In genomic region chr14:60735848-60736547, GRCm38 (mm10) we compare ENCODE assay signal across 8 mouse cellular contexts. TPM values are rescaled to one million over a fixed set of nuclear protein-coding genes. Genes with fewer than 3 reads are reported as not detected.
DNase-seq lines count a peak whose midpoint lies in the region; ATAC-seq and TF ChIP-seq lines count a peak whose summit lies in the region.

No protein-coding gene starts in this region.

- peaks cover 12% of the 10 kb centered on the region for H3K4me1 ChIP-seq in lung, embryonic 14.5 days (ENCODE audit: insufficient read depth)
- peaks cover 23% of the 10 kb centered on the region for H3K4me1 ChIP-seq in forebrain, embryonic 11.5 days (replicated peaks; ENCODE audit: control insufficient read depth, insufficient read depth, low read length)
- H3K4me1 ChIP-seq in limb, embryonic 14.5 days (ENCODE audit: control insufficient read depth, insufficient read depth, low read length), result peaks cover 40% of the 10 kb centered on the region

- no peak for TF ChIP-seq CTCF in lung, embryonic 14.5 days (IDR thresholded peaks at IDR 0.05; ENCODE audit: low read depth)

- H3K9ac ChIP-seq in lung, embryonic 14.5 days, result no peak overlapping the region
- peak overlapping the region; percentile 1; the same call in 1 of the 2 replicates for H3K9ac ChIP-seq in forebrain, embryonic 11.5 days (ENCODE audit: low read length)
- H3K9ac ChIP-seq in limb, embryonic 14.5 days (ENCODE audit: low read depth, low read length, severe bottlenecking), result no peak overlapping the region; the same call in 1 of the 2 replicates

- no peak for TF ChIP-seq POLR2A in limb, embryonic 14.5 days (IDR thresholded peaks at IDR 0.05; ENCODE audit: borderline replicate concordance, extremely low read depth, insufficient read depth, insufficient read length)

- H3K36me3 ChIP-seq in lung, embryonic 14.5 days (ENCODE audit: insufficient read depth), result no peaks in the 10 kb centered on the region
- H3K36me3 ChIP-seq in forebrain, embryonic 11.5 days (ENCODE audit: control insufficient read depth, insufficient read depth, low read length), result no peaks in the 10 kb centered on the region; the same call in 1 of the 2 replicates
- no peaks in the 10 kb centered on the region for H3K36me3 ChIP-seq in limb, embryonic 14.5 days (ENCODE audit: control insufficient read depth, insufficient read depth, low read length)
- H3K36me3 ChIP-seq in splenic B cell, adult 2 months (ENCODE audit: control insufficient read depth, insufficient read depth, low read length, poor library complexity, severe bottlenecking), result no peaks in the 10 kb centered on the region

- DNase-seq in lung, embryonic 14.5 days, result no peak
- no peak for DNase-seq in lung, postnatal 25 days (ENCODE audit: low spot score)
- no peak for DNase-seq in forebrain, embryonic 11.5 days (ENCODE audit: low spot score)
- DNase-seq in limb, embryonic 14.5 days (ENCODE audit: low spot score), result no peak
- DNase-seq in splenic B cell, adult 2 months (ENCODE audit: low read depth, low spot score), result peak; percentile 29
- DNase-seq in urinary bladder, adult 2 months (ENCODE audit: low spot score), result no peak
- DNase-seq in adrenal gland, adult 2 months, result no peak
- no peak for DNase-seq in frontal cortex, adult 2 months (ENCODE audit: extremely low spot score in 1 of 2, low spot score in 1 of 2)

- no peaks in the 10 kb centered on the region for H3K9me3 ChIP-seq in lung, embryonic 14.5 days (ENCODE audit: low read depth, low read length)
- no peaks in the 10 kb centered on the region for H3K9me3 ChIP-seq in forebrain, embryonic 11.5 days (ENCODE audit: control insufficient read depth, low read length)
- H3K9me3 ChIP-seq in limb, embryonic 14.5 days (ENCODE audit: control insufficient read depth, low read length), result no peaks in the 10 kb centered on the region

- peak overlapping the region; percentile 41; the same call in 1 of the 2 replicates for H3K4me2 ChIP-seq in lung, embryonic 14.5 days
- H3K4me2 ChIP-seq in forebrain, embryonic 11.5 days (ENCODE audit: low read depth, low read length, severe bottlenecking), result no peak overlapping the region
- 0 out of 2 replicates have a peak overlapping the region, but pooled peaks have one; percentile 2 for H3K4me2 ChIP-seq in limb, embryonic 14.5 days (replicated peaks; ENCODE audit: low read depth, low read length, severe bottlenecking)

- no peaks in the 10 kb centered on the region for H3K27me3 ChIP-seq in lung, embryonic 14.5 days (ENCODE audit: insufficient read depth, low read length)
- no peaks in the 10 kb centered on the region for H3K27me3 ChIP-seq in forebrain, embryonic 11.5 days (ENCODE audit: control insufficient read depth, insufficient read depth, low read length)
- H3K27me3 ChIP-seq in limb, embryonic 14.5 days (ENCODE audit: control insufficient read depth, insufficient read depth, low read length), result no peaks in the 10 kb centered on the region
- H3K27me3 ChIP-seq in splenic B cell, adult 2 months (ENCODE audit: control insufficient read depth, insufficient read depth, low read length, poor library complexity, severe bottlenecking), result no peaks in the 10 kb centered on the region

- 45% methylated on average over 13 of the region's 13 CpGs for WGBS in lung, embryonic 14.5 days
- WGBS in forebrain, embryonic 11.5 days, result 60% methylated on average over 13 of the region's 13 CpGs
- 60% methylated on average over 13 of the region's 13 CpGs for WGBS in limb, embryonic 14.5 days

- peak overlapping the region; percentile 90 for H3K27ac ChIP-seq in lung, embryonic 14.5 days (ENCODE audit: low read depth)
- peak overlapping the region; percentile 55 for H3K27ac ChIP-seq in forebrain, embryonic 11.5 days (ENCODE audit: low read depth, low read length)
- H3K27ac ChIP-seq in limb, embryonic 14.5 days (replicated peaks; ENCODE audit: low read depth, low read length), result peak overlapping the region; percentile 87

- no peak overlapping the region for H3K4me3 ChIP-seq in lung, embryonic 14.5 days (ENCODE audit: low read depth, low read length)
- H3K4me3 ChIP-seq in forebrain, embryonic 11.5 days (ENCODE audit: low read depth, low read length), result no peak overlapping the region
- H3K4me3 ChIP-seq in limb, embryonic 14.5 days (replicated peaks; ENCODE audit: low read length), result no peak overlapping the region

- ATAC-seq in lung, embryonic 14.5 days (ENCODE audit: insufficient read depth), result peak; percentile 8; the same call in 1 of the 2 replicates
- no peak for ATAC-seq in forebrain, embryonic 11.5 days (replicated peaks; ENCODE audit: low FRiP score)
- no peak for ATAC-seq in limb, embryonic 14.5 days (ENCODE audit: low FRiP score, low read depth)

RNA-seq across cellular contexts. Expression of gene C1qtnf9, which starts 31.9 kb away (rescaled TPM):
- polyA plus RNA-seq in lung, embryonic 14.5 days (2014; fragmentation: Nextera tagmentation; extraction: Ambion mirVana), result 0.12 TPM in 1 of 2 replicates, not detected in the other
- 0.19 TPM in 1 of 2 replicates, not detected in the other for polyA plus RNA-seq in forebrain, embryonic 11.5 days (2014; fragmentation: Nextera tagmentation; extraction: Ambion mirVana)
- polyA plus RNA-seq in limb, embryonic 14.5 days (2012; rRNA removed), result 1.2 and 2.1 TPM in 2 replicates
- polyA plus RNA-seq in limb, embryonic 14.5 days (2014; fragmentation: Nextera tagmentation; extraction: Ambion mirVana), result 0.44 and 0.78 TPM in 2 replicates
- 6.9 and 7.8 TPM in 2 replicates for polyA plus RNA-seq in urinary bladder, adult 2 months (2012; rRNA removed)
- total RNA-seq in adrenal gland, adult 2 months (2021), result 1 to 10 TPM; 3.7 to 7.1 TPM
- 1.4 and 1.8 TPM in 2 replicates for polyA plus RNA-seq in adrenal gland, adult 2 months (2012; rRNA removed)
- polyA plus RNA-seq in frontal cortex, adult 2 months (2012; rRNA removed), result 0.23 and 0.50 TPM in 2 replicates

RNA-seq across cellular contexts. Expression of gene Mipep, which starts 48.4 kb away (rescaled TPM):
- polyA plus RNA-seq in lung, embryonic 14.5 days (2014; fragmentation: Nextera tagmentation; extraction: Ambion mirVana), result 26.3 and 26.5 TPM in 2 replicates
- 26.3 and 27.3 TPM in 2 replicates for polyA plus RNA-seq in forebrain, embryonic 11.5 days (2014; fragmentation: Nextera tagmentation; extraction: Ambion mirVana)
- 12.5 and 13.1 TPM in 2 replicates for polyA plus RNA-seq in limb, embryonic 14.5 days (2012; rRNA removed)
- 21.4 and 22.9 TPM in 2 replicates for polyA plus RNA-seq in limb, embryonic 14.5 days (2014; fragmentation: Nextera tagmentation; extraction: Ambion mirVana)
- polyA plus RNA-seq in urinary bladder, adult 2 months (2012; rRNA removed), result 11.7 and 11.9 TPM in 2 replicates
- total RNA-seq in adrenal gland, adult 2 months (2021), result 10 to 100 TPM; 41.4 to 44.4 TPM
- polyA plus RNA-seq in adrenal gland, adult 2 months (2012; rRNA removed), result 20.0 and 28.9 TPM in 2 replicates
- 14.6 and 16.7 TPM in 2 replicates for polyA plus RNA-seq in frontal cortex, adult 2 months (2012; rRNA removed)
